Mouse (Mus musculus) cortical plate, adult 2 months (tissue): Measurements from ENCODE around the gene Slc23a4.

Experiments
- CTCF ChIP-seq: fragments of 200-500 bp; IDR thresholded peaks from 2 replicates; pipeline ENCODE4 v1.5.1; 2011; ENCODE audit warnings: mild to moderate bottlenecking, control low read depth, low read length; ENCODE audit not compliant: insufficient read depth; ENCODE audit errors: extremely low read depth
- POLR2A ChIP-seq: fragments of 200-500 bp; IDR thresholded peaks from 2 replicates; pipeline ENCODE4 v1.6.1; 2011; ENCODE audit warnings: mild to moderate bottlenecking, low read length, control low read depth; ENCODE audit not compliant: insufficient read depth; ENCODE audit errors: extremely low read depth

DNA sequence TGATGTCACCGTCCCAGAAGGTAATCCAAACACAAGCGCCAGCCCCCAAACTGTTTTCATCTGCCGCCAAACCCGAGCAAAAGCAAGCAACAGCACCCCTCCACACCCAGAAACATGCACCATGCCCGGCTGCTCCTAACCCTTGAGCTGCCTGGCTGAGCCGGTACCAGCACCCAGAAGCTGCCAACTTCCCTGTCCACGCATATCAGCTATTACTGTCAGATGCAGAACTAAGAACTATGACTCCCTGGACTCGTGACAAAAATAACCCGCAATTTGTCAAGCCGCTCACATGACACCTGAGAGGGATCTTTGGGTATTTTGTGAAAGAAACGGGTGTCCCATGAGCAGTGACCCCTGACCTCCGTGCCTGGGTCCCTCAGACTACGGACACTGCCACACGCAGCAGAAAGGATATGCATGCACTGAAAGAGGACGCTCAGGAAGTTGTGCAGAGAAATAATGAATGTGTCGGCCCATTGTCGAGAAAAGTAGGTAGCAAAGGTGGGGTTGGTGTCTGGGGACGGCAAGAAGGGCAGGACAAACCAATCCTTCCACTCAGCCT lies 80.4 kb downstream of the Slc23a4 start:
- TF ChIP-seq CTCF (no peak), POLR2A (no peak)
